In genomic region chr17:80925554-80925953, GRCm38 (mm10) we compare ENCODE assay signal across 24 mouse cellular contexts. TPM values are rescaled to one million over a fixed set of nuclear protein-coding genes. Genes with fewer than 3 reads are reported as not detected.
DNase-seq lines count a peak whose midpoint lies in the region; ATAC-seq and TF ChIP-seq lines count a peak whose summit lies in the region.
"Had no signal": no experiment of that assay in that cellular context is flagged by ENCODE, and none has a peak within 500 bp of the region (broad histone marks: within the 10 kb centered on the region; RNA-seq: fewer than 3 reads in every experiment).

No protein-coding gene starts in this region.

- no peak for TF ChIP-seq CTCF in lung, postnatal 0 days (IDR thresholded peaks at IDR 0.05)

- no peak for ATAC-seq in heart, embryonic 12.5 days (ENCODE audit: insufficient number of reproducible peaks, low FRiP score)
- peak; percentile 60 for ATAC-seq in lung, postnatal 0 days
- ATAC-seq in granulocyte monocyte progenitor cell, adult 5-6 weeks (replicated peaks; ENCODE audit: poor library complexity, severe bottlenecking): peak; percentile 56
- ATAC-seq in megakaryocyte progenitor cell, adult 5-6 weeks (replicated peaks; ENCODE audit: poor library complexity): peak; percentile 42; the same call in 1 of the 2 replicates
- ATAC-seq: activated CD4-positive, CD25-positive, alpha-beta regulatory T cell, adult 4 months; CD4-positive, CD25-positive, alpha-beta regulatory T cell, adult 4 months; Patski had no signal

- TF ChIP-seq EP300 in lung, postnatal 0 days (IDR thresholded peaks at IDR 0.05): no peak

- peak; percentile 46 for DNase-seq in heart, adult 11 months
- peak; percentile 62 for DNase-seq in lung, postnatal 0 days (ENCODE audit: low spot score)
- no peak for DNase-seq in lung, postnatal 14 days
- no peak for DNase-seq in midbrain, embryonic 10.5 days (ENCODE audit: low spot score)
- no peak for DNase-seq in cerebellum, postnatal 25 days
- DNase-seq: adrenal gland, adult 2 months; adrenal gland, adult 8-10 months; adrenal gland, postnatal 10 days; adrenal gland, postnatal 14 days; adrenal gland, postnatal 25 days; adrenal gland, postnatal 36 days; B cell, adult 2 months; cerebellum, adult 11 months; cerebellum, adult 11-12 months had no signal

- H3K4me3 ChIP-seq in heart, embryonic 12.5 days: no peak overlapping the region
- H3K4me3 ChIP-seq in lung, postnatal 0 days (ENCODE audit: low read depth, low read length): no peak overlapping the region
- no peak overlapping the region for H3K4me3 ChIP-seq in midbrain, embryonic 10.5 days

- H3K27me3 ChIP-seq in heart, embryonic 12.5 days (replicated peaks): no peaks in the 10 kb centered on the region
- no peaks in the 10 kb centered on the region for H3K27me3 ChIP-seq in lung, postnatal 0 days (replicated peaks; ENCODE audit: insufficient read depth, low read length)
- no peaks in the 10 kb centered on the region for H3K27me3 ChIP-seq in midbrain, embryonic 10.5 days (ENCODE audit: low read depth, poor library complexity, severe bottlenecking)
- H3K27me3 ChIP-seq: CH12.LX, Patski had no signal

- no peak overlapping the region for H3K4me2 ChIP-seq in heart, embryonic 12.5 days
- H3K4me2 ChIP-seq in lung, postnatal 0 days (replicated peaks; ENCODE audit: low read depth, low read length): no peak overlapping the region

- WGBS in heart, embryonic 12.5 days: 79% methylated on average over 3 of the region's 3 CpGs
- 67% methylated on average over 3 of the region's 3 CpGs for WGBS in lung, postnatal 0 days
- 95% methylated on average over 3 of the region's 3 CpGs for WGBS in midbrain, embryonic 10.5 days

- H3K4me1 ChIP-seq in heart, embryonic 12.5 days (replicated peaks): 0 out of 2 replicates have a peak, but pooled peaks cover 5% of the 10 kb centered on the region
- 0 out of 2 replicates have a peak, but pooled peaks cover 5% of the 10 kb centered on the region for H3K4me1 ChIP-seq in lung, postnatal 0 days (ENCODE audit: insufficient read depth, low read depth, low read length)
- no peaks in the 10 kb centered on the region for H3K4me1 ChIP-seq in midbrain, embryonic 10.5 days

- no peaks in the 10 kb centered on the region for H3K9me3 ChIP-seq in heart, embryonic 12.5 days (replicated peaks)
- H3K9me3 ChIP-seq in lung, postnatal 0 days (ENCODE audit: low read length): no peaks in the 10 kb centered on the region
- H3K9me3 ChIP-seq in midbrain, embryonic 10.5 days (replicated peaks): no peaks in the 10 kb centered on the region
- H3K9me3 ChIP-seq: G1E had no signal

- H3K9ac ChIP-seq in heart, embryonic 12.5 days: no peak overlapping the region
- no peak overlapping the region for H3K9ac ChIP-seq in lung, postnatal 0 days (replicated peaks; ENCODE audit: low read depth)

- H3K27ac ChIP-seq in heart, embryonic 12.5 days (ENCODE audit: poor library complexity, severe bottlenecking): no peak overlapping the region
- H3K27ac ChIP-seq in lung, postnatal 0 days (ENCODE audit: low read length): no peak overlapping the region
- H3K27ac ChIP-seq in midbrain, embryonic 10.5 days (replicated peaks): no peak overlapping the region

- H3K36me3 ChIP-seq in heart, embryonic 12.5 days: no peaks in the 10 kb centered on the region
- H3K36me3 ChIP-seq in lung, postnatal 0 days (ENCODE audit: insufficient read depth, low read length): no peaks in the 10 kb centered on the region
- H3K36me3 ChIP-seq in midbrain, embryonic 10.5 days: no peaks in the 10 kb centered on the region
- H3K36me3 ChIP-seq: G1E had no signal

RNA-seq across cellular contexts. Expression of gene Tmem178, which starts 18.9 kb away (rescaled TPM):
- 8.5 and 8.7 TPM in 2 replicates for polyA plus RNA-seq in heart, embryonic 12.5 days (2016; fragmentation: Nextera tagmentation; extraction: Ambion mirVana)
- polyA plus RNA-seq in lung, postnatal 0 days (2015; fragmentation: Nextera tagmentation; extraction: Ambion mirVana): 21.6 and 23.1 TPM in 2 replicates
- total RNA-seq in granulocyte monocyte progenitor cell, adult 5-6 weeks (2014; fragmentation: Nextera tagmentation): 0.47 TPM in 1 of 2 replicates, not detected in the other
- 2.0 and 2.6 TPM in 2 replicates for total RNA-seq in granulocyte monocyte progenitor cell, adult 5-6 weeks (2017)
- 2.2 and 4.8 TPM in 2 replicates for total RNA-seq in megakaryocyte progenitor cell, adult 5-6 weeks (2015)
- total RNA-seq in megakaryocyte progenitor cell, adult 5-6 weeks (2017): 1.6 and 3.2 TPM in 2 replicates
- 6.4 and 8.6 TPM in 2 replicates for polyA plus RNA-seq in midbrain, embryonic 10.5 days (2016; fragmentation: Nextera tagmentation; extraction: Ambion mirVana)
- total RNA-seq: CH12.LX, G1E, MEL had no signal
- polyA plus RNA-seq: activated CD4-positive, CD25-positive, alpha-beta regulatory T cell, adult 4 months; C2C12; CD4-positive, CD25-positive, alpha-beta regulatory T cell, adult 4 months; G1E had no signal

Comparison
In these comparisons a context has a peak if more than half of its experiments do, and no peak if none do; other contexts are left out.
1. DNase-seq: peak in heart, adult 11 months (single experiment) and lung, postnatal 0 days (single experiment); none in lung, postnatal 14 days (single experiment), midbrain, embryonic 10.5 days (single experiment) and cerebellum, postnatal 25 days (0 of 2).